In the genomic region with DNA sequence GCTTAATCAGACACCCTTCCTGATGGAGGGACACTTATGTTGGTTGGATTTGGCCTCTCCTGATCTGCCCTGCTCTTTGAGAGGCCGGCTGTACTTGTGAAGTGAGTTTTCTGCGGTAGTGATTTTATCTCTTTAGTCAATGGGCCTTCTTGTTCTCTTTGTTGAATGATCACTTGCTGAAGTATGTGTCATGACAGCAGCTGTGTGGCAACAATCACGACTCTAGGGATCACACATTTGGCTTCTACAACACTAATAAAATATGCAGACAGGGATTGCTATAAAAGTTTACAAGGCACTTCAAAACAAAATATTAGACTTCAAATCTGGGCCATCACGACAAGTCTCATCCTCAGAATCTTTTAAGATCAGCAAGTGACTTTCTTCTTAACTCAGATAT, we compare ENCODE assay signal across 15 mouse cellular contexts. TPM values are rescaled to one million over a fixed set of nuclear protein-coding genes. Genes with fewer than 3 reads are reported as not detected.
DNase-seq lines count a peak whose midpoint lies in the region.
"Had no signal": no experiment of that assay in that cellular context is flagged by ENCODE, and none has a peak within 500 bp of the region (broad histone marks: within the 10 kb centered on the region; RNA-seq: fewer than 3 reads in every experiment).

No protein-coding gene starts in this region.

- DNase-seq in heart, adult 11 months, result peak; percentile 87
- no peak for DNase-seq in heart, postnatal 4 days
- peak; percentile 12 for DNase-seq in kidney, postnatal 14 days
- DNase-seq in kidney, adult 18-20 months, result no peak
- peak; percentile 6 for DNase-seq in lung, postnatal 10 days
- DNase-seq in lung, postnatal 25 days (ENCODE audit: low spot score), result no peak
- peak; percentile 44 for DNase-seq in Muller cell, postnatal 12 days (ENCODE audit: inconsistent ontology term)
- DNase-seq in adrenal gland, adult (ENCODE audit: inconsistent age in 2 of 2, low spot score in 1 of 2), result no peak
- DNase-seq: adrenal gland, adult 8-10 months; adrenal gland, postnatal 36 days; cerebellum, adult 2 months; cerebellum, postnatal 10 days; gastrocnemius, adult 2 months; heart, adult 2 months; heart, postnatal 14 days had no signal

RNA-seq across cellular contexts. Expression of a gene that starts 57.8 kb away (rescaled TPM):
- 10 to 100 TPM; 95.2 to 98.9 TPM for total RNA-seq in heart, postnatal 4 days (2021)

Comparison
In these comparisons a context has a peak if more than half of its experiments do, and no peak if none do; other contexts are left out.
1. DNase-seq: peak in heart, adult 11 months (single experiment), kidney, postnatal 14 days (single experiment), lung, postnatal 10 days (single experiment) and Muller cell, postnatal 12 days (single experiment); none in heart, postnatal 4 days (single experiment), kidney, adult 18-20 months (single experiment), lung, postnatal 25 days (single experiment) and adrenal gland, adult (0 of 2).